Mouse (Mus musculus) CH12.LX (cell line): ENCODE results near the gene Cma2. TPM values are rescaled to one million over a fixed set of nuclear protein-coding genes. Genes with fewer than 3 reads are reported as not detected.

Experiments
- DNase-seq: peaks from one replicate; pipeline ENCODE4 v3.0.0-alpha.2; 2013; ENCODE audit errors: extremely low read depth
- H3K27ac ChIP-seq: 2 replicates; pipeline ENCODE4 v1.5.1; 2012; ENCODE audit warnings: low read depth, mild to moderate bottlenecking, control low read depth, moderate library complexity; ENCODE audit not compliant: insufficient read depth
- H3K27me3 ChIP-seq: replicated peaks from 2 replicates; pipeline ENCODE3; 2012; ENCODE audit warnings: inconsistent platforms
- H3K36me3 ChIP-seq, 2 experiments: replicated peaks in 1 of 2; 2 replicates each; pipeline versions ENCODE3 to v1.6.1; 2012; ENCODE audit warnings: inconsistent platforms in 1 of 2, low read length in 1 of 2, mild to moderate bottlenecking in 1 of 2, mixed read lengths in 1 of 2, moderate library complexity in 1 of 2; ENCODE audit not compliant: control insufficient read depth in 1 of 2, insufficient read depth in 1 of 2
- H3K4me1 ChIP-seq, 2 experiments: 2 replicates each; pipeline ENCODE4 v1.6.1; 2012; ENCODE audit warnings: inconsistent platforms in 1 of 2, moderate library complexity in 1 of 2; ENCODE audit not compliant: insufficient read depth in 2 of 2, control insufficient read depth in 1 of 2
- H3K4me2 ChIP-seq: 2 replicates; pipeline ENCODE4 v1.6.1; 2012; ENCODE audit warnings: low read depth, mild to moderate bottlenecking, control low read depth; ENCODE audit not compliant: poor library complexity, insufficient read depth, severe bottlenecking
- H3K4me3 ChIP-seq, 3 experiments: fragments of 150-350 bp in 1 of 3; sonication (generic) in 1 of 3; replicated peaks in 1 of 3; 2 replicates each; pipeline versions ENCODE3 to v1.5.1; 2011 to 2012; ENCODE audit warnings: low read depth in 2 of 3, low read length in 2 of 3, mild to moderate bottlenecking in 2 of 3, moderate library complexity in 2 of 3, control low read depth in 1 of 3, improper control_type of control experiment in 1 of 3, inconsistent platforms in 1 of 3, mixed read lengths in 1 of 3; ENCODE audit not compliant: poor library complexity in 1 of 3
- H3K79me2 ChIP-seq: replicated peaks from 2 replicates; pipeline ENCODE4 v1.6.1; 2012; ENCODE audit warnings: mild to moderate bottlenecking, moderate library complexity; ENCODE audit not compliant: control insufficient read depth, poor library complexity, insufficient read depth, severe bottlenecking; ENCODE audit errors: extremely low read depth
- H3K9ac ChIP-seq: 2 replicates; pipeline ENCODE4 v1.6.1; 2012; ENCODE audit warnings: low read depth, mild to moderate bottlenecking, control low read depth, moderate library complexity; ENCODE audit not compliant: insufficient read depth
- H3K9me3 ChIP-seq: replicated peaks from 2 replicates; pipeline ENCODE3; 2012; ENCODE audit warnings: low read length, inconsistent platforms, mixed read lengths
- CHD1 ChIP-seq: IDR thresholded peaks from 2 replicates; pipeline ENCODE4 v1.6.1; 2012; ENCODE audit warnings: low read depth, low read length, improper control_type of control experiment, inconsistent platforms
- CHD2 ChIP-seq: IDR thresholded peaks from 2 replicates; pipeline ENCODE4 v1.6.1; 2011; ENCODE audit warnings: low read length, improper control_type of control experiment
- E2F4 ChIP-seq: IDR thresholded peaks from 2 replicates; pipeline ENCODE4 v1.6.1; 2011; ENCODE audit warnings: low read depth, low read length, improper control_type of control experiment; ENCODE audit not compliant: insufficient replicate concordance
- EP300 ChIP-seq: IDR thresholded peaks from 2 replicates; pipeline ENCODE4 v1.6.1; 2011; ENCODE audit warnings: low read length, improper control_type of control experiment
- GABPA ChIP-seq: IDR thresholded peaks from 2 replicates; pipeline ENCODE4 v1.6.1; 2012; ENCODE audit warnings: low read depth, low read length, improper control_type of control experiment, inconsistent platforms; ENCODE audit not compliant: insufficient replicate concordance
- IRF4 ChIP-seq: IDR thresholded peaks from 2 replicates; pipeline ENCODE4 v1.6.1; 2014; ENCODE audit warnings: low read depth, mild to moderate bottlenecking, inconsistent platforms, low read length, improper control_type of control experiment
- JUN ChIP-seq: IDR thresholded peaks from 2 replicates; pipeline ENCODE4 v1.6.1; 2011; ENCODE audit warnings: low read depth, mild to moderate bottlenecking, low read length, improper control_type of control experiment, moderate library complexity; ENCODE audit not compliant: insufficient read depth
- JUND ChIP-seq: conservative IDR thresholded peaks from 2 replicates; pipeline ENCODE4 v1.6.1; 2011; ENCODE audit warnings: low read depth, low read length, improper control_type of control experiment
- KAT2A ChIP-seq: IDR thresholded peaks from 2 replicates; pipeline ENCODE4 v1.6.1; 2012; ENCODE audit warnings: low read length, improper control_type of control experiment, inconsistent platforms; ENCODE audit not compliant: insufficient replicate concordance
- MAX ChIP-seq: IDR thresholded peaks from 2 replicates; pipeline ENCODE4 v1.6.1; 2011; ENCODE audit warnings: low read length, improper control_type of control experiment
- MAZ ChIP-seq: IDR thresholded peaks from 2 replicates; pipeline ENCODE4 v1.6.1; 2012; ENCODE audit warnings: low read depth, mild to moderate bottlenecking, inconsistent platforms, low read length, improper control_type of control experiment, moderate library complexity
- MEF2A ChIP-seq: IDR thresholded peaks from 2 replicates; pipeline ENCODE4 v1.6.1; 2014; ENCODE audit warnings: low read depth, mild to moderate bottlenecking, inconsistent platforms, low read length, improper control_type of control experiment, borderline replicate concordance
- MXI1 ChIP-seq: IDR thresholded peaks from 2 replicates; pipeline ENCODE4 v1.6.1; 2011; ENCODE audit warnings: mild to moderate bottlenecking, low read depth, low read length, improper control_type of control experiment
- MYC ChIP-seq: IDR thresholded peaks from 2 replicates; pipeline ENCODE4 v1.6.1; 2011; ENCODE audit warnings: low read depth, mild to moderate bottlenecking, improper control_type of control experiment, low read length
- NELFE ChIP-seq: IDR thresholded peaks from 2 replicates; pipeline ENCODE4 v1.6.1; 2011; ENCODE audit warnings: low read depth, low read length, improper control_type of control experiment
- NRF1 ChIP-seq: IDR thresholded peaks from 2 replicates; pipeline ENCODE4 v1.6.1; 2014; ENCODE audit warnings: low read depth, mild to moderate bottlenecking, inconsistent platforms, low read length, improper control_type of control experiment, moderate library complexity
- POLR2A ChIP-seq: IDR thresholded peaks from 2 replicates; pipeline ENCODE4 v1.6.1; 2011; ENCODE audit warnings: low read depth, mild to moderate bottlenecking, improper control_type of control experiment, low read length
- POLR2AphosphoS2 ChIP-seq: IDR thresholded peaks from 2 replicates; pipeline ENCODE4 v1.6.1; 2011; ENCODE audit warnings: low read depth, low read length, improper control_type of control experiment
- RAD21 ChIP-seq: IDR thresholded peaks from 2 replicates; pipeline ENCODE4 v1.6.1; 2011; ENCODE audit warnings: low read depth, mild to moderate bottlenecking, low read length, improper control_type of control experiment, moderate library complexity
- RCOR1 ChIP-seq: conservative IDR thresholded peaks from 2 replicates; pipeline ENCODE4 v1.6.1; 2012; ENCODE audit warnings: low read depth, mild to moderate bottlenecking, inconsistent platforms, low read length, improper control_type of control experiment
- SIN3A ChIP-seq: IDR thresholded peaks from 2 replicates; pipeline ENCODE4 v1.6.1; 2012; ENCODE audit warnings: low read length, improper control_type of control experiment, inconsistent platforms
- SMC3 ChIP-seq: IDR thresholded peaks from 2 replicates; pipeline ENCODE4 v1.6.1; 2011; ENCODE audit warnings: low read depth, low read length, improper control_type of control experiment
- TBP ChIP-seq: conservative IDR thresholded peaks from 2 replicates; pipeline ENCODE4 v1.6.1; 2011; ENCODE audit warnings: low read depth, low read length, improper control_type of control experiment
- TCF12 ChIP-seq: IDR thresholded peaks from 2 replicates; pipeline ENCODE4 v1.6.1; 2014; ENCODE audit warnings: low read depth, mild to moderate bottlenecking, inconsistent platforms, low read length, improper control_type of control experiment
- UBTF ChIP-seq: IDR thresholded peaks from 2 replicates; pipeline ENCODE4 v1.6.1; 2012; ENCODE audit warnings: low read depth, mild to moderate bottlenecking, inconsistent platforms, low read length, improper control_type of control experiment, moderate library complexity
- USF2 ChIP-seq: conservative IDR thresholded peaks from 2 replicates; pipeline ENCODE4 v1.6.1; 2011; ENCODE audit warnings: low read depth, low read length, improper control_type of control experiment
- ZKSCAN1 ChIP-seq: IDR thresholded peaks from 2 replicates; pipeline ENCODE4 v1.6.1; 2012; ENCODE audit warnings: low read depth, inconsistent platforms, low read length, improper control_type of control experiment, borderline replicate concordance
- ZMIZ1 ChIP-seq: IDR thresholded peaks from 2 replicates; pipeline ENCODE4 v1.6.1; 2012; ENCODE audit warnings: low read depth, mild to moderate bottlenecking, inconsistent platforms, low read length, improper control_type of control experiment
- ZNF384 ChIP-seq: IDR thresholded peaks from 2 replicates; pipeline ENCODE4 v1.6.1; 2012; ENCODE audit warnings: low read depth, low read length, improper control_type of control experiment, inconsistent platforms
- dilution Hi-C: fragments of 300-500 bp; cut with MboI; formaldehyde crosslinking; loops from 2 replicates; pipeline ENCODE4 v1.14.3; 2020; ENCODE audit warnings: low sequenced_read_pairs; ENCODE audit not compliant: extremely low pct_unique_long_range_greater_than_20kb, extremely low pct_ligation_motif_present
- in situ Hi-C: fragments of 300-500 bp; cut with MboI; formaldehyde crosslinking; loops from 3 replicates; pipeline ENCODE4 v1.14.3; 2019; ENCODE audit warnings: low sequenced_read_pairs, low pct_ligation_motif_present, low pct_unique_long_range_greater_than_20kb, mixed read lengths
- polyA plus RNA-seq: library from polyadenylated mRNA; unstranded; fragments of >175 nt; gene quantifications from 2 replicates; pipeline ENCODE4 v1.2.1, GENCODE M21; 2012; ENCODE audit warnings: low read depth; ENCODE audit not compliant: insufficient read length
- total RNA-seq, 2 experiments: library from RNA; depleted of rRNA; stranded (reverse); fragments of 300-350 nt in 1 of 2; fragments of >200 nt in 1 of 2; gene quantifications; 2 replicates each; pipeline ENCODE4 v1.2.3; 2012 to 2014

The Cma2 gene
- total and polyA plus RNA-seq, 3 experiments = not detected

DNA sequence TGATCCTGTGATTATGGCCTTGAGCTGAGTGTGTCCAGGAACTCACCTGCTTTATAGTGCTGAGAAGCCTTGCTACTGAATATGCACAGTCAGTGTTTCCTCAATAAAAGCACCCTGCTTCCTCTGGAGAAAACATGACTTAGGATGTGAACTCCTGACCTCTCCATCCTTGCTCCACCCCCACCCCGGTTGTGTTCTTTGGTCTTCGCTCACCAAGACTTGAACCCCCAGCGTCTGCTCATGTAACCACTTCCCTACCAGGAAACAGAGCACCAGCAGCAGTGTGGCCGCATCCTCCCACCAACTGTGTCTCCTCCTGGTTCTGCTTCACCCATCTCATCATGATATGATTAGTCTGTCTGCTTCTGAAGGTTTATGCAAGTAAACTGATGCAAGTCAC lies 37.4 kb upstream of the Cma2 start:
- no peaks in the 10 kb centered on the region for H3K36me3 ChIP-seq
- H3K79me2 ChIP-seq = 0 out of 2 replicates have a peak, but pooled peaks cover 2% of the 10 kb centered on the region
- peaks cover 5% of the 10 kb centered on the region for H3K9me3 ChIP-seq
- in situ Hi-C loops (no loop called here), dilution Hi-C loops (no loop called here)
- no peak for TF ChIP-seq CHD1
- TF ChIP-seq NELFE = no peak
- no peak for TF ChIP-seq MEF2A
- TF ChIP-seq KAT2A = no peak
- no peak for TF ChIP-seq SMC3
- no peak for TF ChIP-seq GABPA
- no peak for TF ChIP-seq TCF12
- TF ChIP-seq ZKSCAN1 = no peak
- no peak for TF ChIP-seq ZNF384
- TF ChIP-seq JUN = no peak
- TF ChIP-seq IRF4 = no peak
- no peak for TF ChIP-seq NRF1
- no peak for TF ChIP-seq MAX
- TF ChIP-seq JUND = no peak
- TF ChIP-seq RAD21 = no peak
- no peak for TF ChIP-seq POLR2A
- TF ChIP-seq MAZ = no peak
- no peak for TF ChIP-seq TBP
- H3K4me3 ChIP-seq = no peak overlapping the region
- H3K27me3 ChIP-seq = no peaks in the 10 kb centered on the region
- no peak overlapping the region for H3K4me2 ChIP-seq
- H3K27ac ChIP-seq = no peak overlapping the region
- peak; percentile 14 for DNase-seq
- H3K4me1 ChIP-seq = peaks cover 0 to 4% of the 10 kb centered on the region in 2 experiments; a peak in 2 of 4 replicates
- H3K9ac ChIP-seq = no peak overlapping the region

DNA sequence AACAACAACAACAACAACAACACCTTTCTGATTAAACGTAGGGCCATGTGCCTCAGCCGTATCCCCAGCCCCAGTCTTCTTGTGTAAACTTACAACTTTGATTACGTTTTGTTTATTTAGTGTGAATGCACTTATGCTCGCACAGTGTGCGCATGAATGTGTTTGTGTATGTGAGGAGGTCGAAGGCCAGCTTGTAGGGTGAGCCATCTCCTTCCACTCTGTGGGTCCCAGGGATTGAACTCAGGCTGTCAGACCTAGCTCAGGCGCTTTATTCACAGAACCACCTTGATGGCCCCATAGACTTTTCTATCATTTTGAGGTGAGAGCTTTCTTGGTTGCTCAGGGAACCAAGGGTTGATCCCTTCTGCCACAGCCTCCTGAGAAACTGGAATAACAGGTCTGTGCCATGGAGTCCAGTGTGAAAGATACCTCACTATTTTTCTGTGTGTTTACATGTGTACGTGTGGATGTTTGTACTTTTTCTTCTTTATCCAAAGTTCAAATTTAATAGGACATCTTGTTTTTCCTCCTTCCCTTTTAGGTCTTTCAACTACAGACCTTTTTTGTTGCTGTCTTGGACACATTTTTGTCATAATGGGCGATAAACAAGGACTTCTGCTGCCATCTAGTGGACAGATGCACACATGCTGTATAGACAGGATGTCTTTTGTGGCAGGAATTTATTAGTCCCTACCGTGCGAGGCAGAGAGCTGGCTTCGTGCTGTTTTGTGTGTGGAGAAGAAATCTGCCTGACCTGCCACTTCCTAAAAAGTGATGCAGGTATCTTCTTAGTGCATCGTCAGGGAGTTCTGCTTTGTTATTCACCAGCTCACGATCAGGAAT lies 32.3 kb upstream of the Cma2 start:
- Histone ChIP-seq H3K36me3 (no peaks in the 10 kb centered on the region), H3K79me2 (no peaks in the 10 kb centered on the region), H3K9me3 (peaks cover 5% of the 10 kb centered on the region), H3K4me1 (peaks cover 0 to 5% of the 10 kb centered on the region in 2 experiments; a peak in 2 of 4 replicates), H3K27ac (no peak overlapping the region), H3K4me2 (0 out of 2 replicates have a peak overlapping the region, but pooled peaks have one; percentile 11), H3K9ac (no peak overlapping the region), H3K27me3 (no peaks in the 10 kb centered on the region), H3K4me3 (no peak overlapping the region)
- DNase-seq = peak; percentile 94
- in situ Hi-C loops = no loop called here
- dilution Hi-C loops = no loop called here
- TF ChIP-seq MYC = 0 out of 2 replicates have a peak, but pooled peaks have one; percentile 58
- TF ChIP-seq SIN3A = 0 out of 2 replicates have a peak, but pooled peaks have one; percentile 39
- no peak for TF ChIP-seq EP300
- peak; percentile 98 for TF ChIP-seq SMC3
- no peak for TF ChIP-seq RCOR1
- no peak for TF ChIP-seq MAZ
- no peak for TF ChIP-seq JUN
- TF ChIP-seq NELFE = peak; percentile 34; the same call in 1 of the 2 replicates
- no peak for TF ChIP-seq MXI1
- TF ChIP-seq IRF4 = 0 out of 2 replicates have a peak, but pooled peaks have one; percentile 26
- no peak for TF ChIP-seq GABPA
- TF ChIP-seq POLR2A = no peak
- TF ChIP-seq E2F4 = 0 out of 2 replicates have a peak, but pooled peaks have one; percentile 18
- TF ChIP-seq UBTF = no peak
- TF ChIP-seq USF2 = no peak
- no peak for TF ChIP-seq MEF2A
- no peak for TF ChIP-seq ZMIZ1
- no peak for TF ChIP-seq POLR2AphosphoS2
- no peak for TF ChIP-seq CHD2
- TF ChIP-seq MAX = 0 out of 2 replicates have a peak, but pooled peaks have one; percentile 42
- TF ChIP-seq RAD21 = peak; percentile 99
- TF ChIP-seq ZNF384 = peak; percentile 31; the same call in 1 of the 2 replicates
